Mouse (Mus musculus) left cerebral cortex, adult 9 months (tissue): ENCODE measurements at regions not wholly inside any gene's neighbourhood (a gene's known extent, or its start where the extent isn't known, plus 50 kb on each side); places are given as distances from the start of the nearest gene placed in this dataset.
A peak's percentile ranks its signal among the peaks of the same experiment; 100 is the strongest.

Source experiments
- DNase-seq, 2 experiments: peaks; one replicate each; pipeline ENCODE4 v3.0.0; 2022; ENCODE audit warnings: low spot score in 2 of 2

DNA sequence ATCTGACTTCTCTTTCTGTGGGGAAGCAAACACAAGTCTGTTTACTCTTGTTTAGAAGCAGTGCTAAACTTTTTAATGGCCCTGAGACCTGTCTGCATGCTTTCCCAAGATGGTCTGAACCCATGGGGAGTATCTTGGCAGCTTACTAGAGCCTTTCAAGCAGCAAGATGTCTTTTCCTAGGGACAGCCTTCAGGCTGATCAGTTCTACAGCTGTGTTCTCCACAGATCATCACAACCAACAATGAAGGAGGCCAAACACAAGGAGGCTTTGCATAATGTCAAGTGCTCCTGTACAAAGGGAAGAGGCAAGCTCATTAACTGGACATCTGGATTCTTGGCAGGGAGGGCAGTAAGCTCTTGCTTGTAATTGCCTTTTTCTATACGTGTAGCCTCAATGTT is 641.0 kb downstream of the Nedd1 start:
- DNase-seq = no peak

DNA sequence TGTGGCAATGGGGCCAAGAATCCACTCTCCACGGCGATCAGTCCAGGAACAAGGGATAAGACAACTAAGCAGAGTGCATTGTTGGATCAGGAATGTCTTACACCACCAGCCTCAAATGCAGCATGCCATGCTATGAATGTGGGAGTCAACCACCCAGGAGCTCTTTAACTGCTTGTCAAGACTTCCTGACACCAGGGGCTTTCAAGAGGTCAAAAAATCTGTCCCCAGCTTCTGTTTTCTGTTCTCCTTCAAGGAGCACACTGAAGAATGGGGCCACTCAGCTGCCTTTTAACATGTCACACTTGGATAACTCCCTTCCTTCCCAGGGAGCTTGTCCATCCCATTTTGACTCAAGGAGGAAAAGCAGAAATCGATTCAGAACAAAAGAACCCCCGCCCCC is 642.8 kb downstream of the Nedd1 start:
- DNase-seq = no peak

DNA sequence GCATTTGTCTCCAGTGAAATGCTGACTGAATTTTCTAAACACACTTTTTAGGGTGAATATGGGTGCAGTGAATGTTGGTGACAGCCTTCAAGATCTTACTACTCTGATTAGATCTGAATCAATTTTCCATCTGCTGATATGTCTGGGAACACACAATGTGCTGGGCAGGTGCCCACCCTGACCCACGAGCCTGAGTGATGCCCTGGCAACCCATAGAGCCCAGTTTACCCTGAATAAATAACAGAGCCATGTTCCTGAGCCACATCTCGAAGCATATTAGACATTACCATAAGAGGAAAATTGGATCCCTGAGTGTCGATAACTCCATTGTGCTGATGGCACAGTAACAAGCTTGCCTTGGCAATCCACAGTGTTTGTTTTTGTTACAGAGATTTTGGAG is 644.9 kb downstream of the Nedd1 start:
- no peak for DNase-seq

DNA sequence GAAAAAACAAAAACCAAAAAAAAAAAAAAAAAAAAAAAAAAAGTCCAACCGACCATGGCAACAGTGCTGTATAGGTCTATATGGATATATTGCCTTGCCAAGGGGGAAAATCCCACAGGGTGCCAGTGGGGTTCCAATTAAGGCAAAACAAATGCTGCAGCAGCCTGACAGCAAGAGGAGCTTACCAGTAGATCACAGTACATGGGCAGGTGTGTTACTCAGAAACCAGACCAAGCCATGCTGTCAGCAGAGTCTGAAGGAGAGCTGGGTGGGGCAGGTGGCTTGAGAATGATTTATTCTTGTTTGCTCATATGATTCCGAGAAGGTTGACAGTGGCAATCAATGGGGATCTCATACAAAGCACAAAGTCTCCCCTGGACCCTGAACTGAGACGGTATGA is 645.5 kb downstream of the Nedd1 start:
- DNase-seq = no peak

DNA sequence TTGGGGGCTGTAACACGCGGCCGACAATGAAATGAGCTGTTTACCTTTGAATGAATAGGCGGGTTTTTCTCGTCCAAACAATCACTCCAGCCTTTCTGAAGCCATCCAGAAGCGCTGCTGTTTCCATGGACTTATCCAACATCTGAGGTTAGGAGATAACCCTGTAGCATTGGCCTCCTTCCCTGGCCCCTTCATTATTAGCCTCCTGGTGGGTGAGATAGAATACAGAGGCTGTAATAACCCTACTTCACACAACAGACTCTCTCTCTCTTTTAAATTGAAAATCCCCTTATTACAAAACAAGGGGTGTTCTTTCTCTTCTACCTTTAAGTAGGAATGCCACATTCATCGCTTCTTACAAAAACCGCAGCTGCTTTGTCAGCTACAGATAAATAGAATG is 646.8 kb downstream of the Nedd1 start:
- no peak for DNase-seq

DNA sequence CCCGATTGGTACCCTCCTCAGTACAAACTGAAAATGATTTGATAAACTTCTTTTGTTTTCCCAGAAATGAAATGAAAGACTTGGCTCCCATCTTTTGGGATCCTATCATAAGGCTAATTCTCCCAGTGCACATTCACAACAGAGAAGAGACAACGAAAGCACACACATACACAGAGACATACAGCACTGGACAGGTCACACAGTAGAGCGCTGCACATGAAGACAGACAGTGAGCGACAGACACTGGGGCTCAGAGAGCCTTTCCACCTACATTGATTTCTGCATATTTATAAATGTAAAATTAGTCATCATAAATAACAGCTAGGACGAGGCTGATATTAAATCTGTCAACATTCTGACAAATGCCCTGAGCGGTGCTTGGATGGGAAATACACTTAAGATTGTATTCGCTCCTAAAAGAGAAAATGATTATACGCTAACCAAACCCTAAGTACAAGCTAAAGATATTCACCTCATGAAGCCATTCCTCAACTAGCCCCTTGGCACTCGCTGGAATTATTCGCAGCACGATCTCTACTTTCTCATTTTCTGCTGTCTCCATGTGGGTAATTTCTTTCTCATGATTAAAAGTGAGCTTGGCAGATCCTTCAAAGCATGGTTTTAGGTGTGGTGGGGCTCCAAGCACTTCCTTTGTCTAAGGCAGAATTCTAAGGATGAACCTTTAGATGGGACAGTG is 647.4 kb downstream of the Nedd1 start:
- no peak for DNase-seq

DNA sequence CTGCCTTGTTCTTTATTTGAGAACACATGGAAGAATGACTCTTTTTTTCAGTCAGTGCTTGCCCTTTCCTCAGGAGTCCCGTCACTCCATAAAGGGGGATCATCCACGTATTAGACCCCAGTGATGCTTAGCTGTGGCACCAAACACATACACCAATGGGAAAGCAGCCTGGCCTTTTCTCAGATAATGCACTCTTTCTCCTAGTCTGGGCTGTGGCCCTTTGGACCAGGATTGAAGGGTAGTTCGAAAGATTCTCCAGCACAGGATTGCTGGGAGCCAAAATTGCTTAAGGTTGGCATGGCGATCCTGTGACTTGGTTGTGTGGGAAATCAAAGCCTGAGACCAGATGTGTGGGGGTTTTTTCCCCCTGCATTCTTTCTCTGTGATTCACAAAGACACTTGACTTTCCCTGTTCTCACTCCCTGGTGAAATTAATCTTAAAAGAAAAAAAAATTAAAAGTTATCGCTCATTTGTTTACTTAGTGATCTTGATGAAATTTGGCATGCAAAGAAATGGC is 648.3 kb downstream of the Nedd1 start:
- DNase-seq = no peak

DNA sequence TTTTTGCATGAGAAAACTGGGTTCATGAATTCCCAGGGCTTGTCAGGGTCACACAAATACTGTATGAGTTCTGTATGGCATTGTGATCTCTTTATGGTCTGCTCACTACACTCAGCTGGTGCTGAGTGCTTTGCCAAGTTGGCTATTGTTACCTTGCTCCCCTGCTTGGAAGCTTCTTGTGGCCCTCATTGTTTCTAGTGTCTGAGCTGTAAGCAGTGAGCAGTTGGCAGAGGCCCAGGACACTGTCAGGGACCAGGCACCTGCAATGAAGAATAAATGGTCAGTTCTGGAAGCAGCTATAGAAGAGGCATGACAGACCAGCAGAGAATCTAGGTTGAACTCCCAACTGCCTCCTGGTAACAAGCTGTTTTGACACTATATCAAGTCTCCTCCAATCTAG is 677.4 kb downstream of the Nedd1 start:
- no peak for DNase-seq

DNA sequence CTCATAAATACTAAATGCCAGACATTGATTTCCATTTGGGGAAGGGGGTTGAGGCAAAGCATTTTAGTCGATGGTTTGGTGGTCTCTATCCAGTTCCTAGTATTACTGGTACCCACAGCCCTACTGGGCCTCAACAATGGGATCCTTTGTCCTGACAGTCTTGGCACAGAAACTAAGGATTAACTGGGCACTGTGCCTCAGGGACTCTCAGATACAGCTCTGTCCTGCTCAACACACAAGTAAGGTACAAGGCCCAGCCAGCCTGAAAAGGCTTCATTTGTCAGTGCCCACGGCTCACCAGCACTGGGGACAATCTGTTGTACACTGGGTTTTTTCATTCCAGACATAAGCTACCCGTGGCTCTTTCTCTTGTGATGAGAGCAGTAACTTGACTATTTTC is 686.0 kb downstream of the Nedd1 start:
- DNase-seq = peak; percentile 16 to 40

DNA sequence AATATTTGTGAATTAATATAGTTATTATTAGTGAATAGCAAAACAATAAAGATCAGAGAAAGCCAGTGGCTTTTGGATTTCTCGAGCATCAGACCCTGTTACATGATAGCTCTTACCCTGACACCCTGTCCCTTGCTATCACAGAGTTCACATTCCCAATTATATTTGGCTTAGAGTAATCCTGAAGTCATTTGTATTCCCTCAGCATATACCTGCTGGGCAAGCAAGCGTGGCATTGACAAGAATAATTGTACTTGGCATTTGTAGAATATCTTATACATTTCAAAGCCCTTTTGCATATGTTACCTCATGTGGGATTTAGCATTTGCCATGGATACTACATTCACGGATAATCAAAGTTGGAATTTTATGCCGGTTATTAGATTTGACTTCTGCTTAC is 692.0 kb downstream of the Nedd1 start:
- DNase-seq = no peak

DNA sequence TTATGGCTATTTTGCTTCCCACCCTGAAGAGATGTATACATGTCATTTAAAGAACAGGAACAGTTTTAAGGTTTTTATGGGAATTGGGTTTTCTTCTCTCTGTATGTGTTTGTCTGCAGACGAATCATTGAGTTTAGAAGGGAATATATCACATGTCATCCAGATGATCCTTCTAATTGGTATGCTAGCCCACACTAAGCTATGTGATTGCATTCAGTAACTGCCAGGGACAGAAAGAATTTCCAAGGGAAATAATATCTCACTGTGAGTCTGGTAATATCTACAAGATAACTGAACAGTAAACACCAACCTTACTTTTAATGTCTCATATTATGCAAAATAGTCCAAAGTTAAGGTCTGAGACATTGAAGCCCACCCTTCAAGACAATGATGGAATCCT is 698.0 kb downstream of the Nedd1 start:
- no peak for DNase-seq

DNA sequence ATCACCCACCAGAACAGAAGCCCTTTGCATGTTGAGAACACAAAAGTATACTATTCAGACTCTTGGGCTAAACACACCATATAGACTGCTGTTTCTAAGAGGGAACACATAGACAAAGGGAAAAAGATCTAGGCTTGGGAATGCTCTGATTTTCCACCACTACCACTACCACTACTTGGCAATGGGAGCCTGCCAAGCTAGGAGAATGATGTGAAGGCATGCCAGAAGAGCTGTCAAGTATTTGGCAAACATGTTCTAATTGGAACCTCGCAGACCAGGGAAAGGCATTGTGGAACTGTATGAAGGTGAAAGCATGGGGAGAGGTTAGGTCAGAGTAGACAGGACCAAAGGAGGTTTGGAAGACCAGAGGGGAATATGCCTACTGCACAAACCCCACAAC is 701.2 kb downstream of the Nedd1 start:
- no peak for DNase-seq

DNA sequence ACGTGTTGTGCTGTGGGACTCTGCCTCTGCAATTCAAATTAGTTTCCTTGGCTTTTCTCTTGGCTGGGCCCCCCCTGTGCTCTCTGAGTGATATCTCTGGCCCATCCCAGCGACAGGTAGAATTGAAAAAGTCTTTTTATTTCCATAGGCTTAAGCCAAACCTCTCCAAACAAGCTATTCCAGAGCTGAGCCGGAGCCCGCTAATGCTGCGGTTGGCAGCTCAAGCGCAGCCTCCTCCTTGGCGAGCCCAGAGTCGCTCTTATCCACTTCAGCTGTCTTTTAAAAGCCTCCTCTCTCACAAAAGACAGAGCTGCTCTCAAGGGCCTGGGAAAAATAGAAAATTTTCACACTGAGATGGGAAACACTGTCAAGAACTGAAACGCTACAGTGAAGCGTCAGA is 712.7 kb downstream of the Nedd1 start:
- no peak for DNase-seq

DNA sequence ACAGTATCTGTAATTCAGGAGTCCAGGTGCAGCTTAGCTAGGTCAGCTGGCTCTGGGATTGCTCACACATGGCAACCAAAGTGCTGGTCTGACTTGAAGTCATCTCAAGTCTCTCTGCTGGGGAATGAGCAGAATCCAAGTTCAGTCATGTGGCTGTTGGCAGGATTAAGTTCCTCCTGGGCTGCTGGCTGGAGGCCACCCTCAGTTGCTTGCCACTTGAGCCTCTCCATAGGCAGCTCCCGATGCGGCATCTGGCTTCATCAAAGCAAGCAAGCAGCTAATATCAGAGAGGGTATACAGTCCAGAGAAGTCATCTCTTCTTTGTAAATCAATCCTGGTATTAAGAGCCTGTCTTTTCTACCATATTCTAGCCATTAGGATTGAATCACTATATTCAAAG is 714.3 kb downstream of the Nedd1 start:
- DNase-seq = no peak

DNA sequence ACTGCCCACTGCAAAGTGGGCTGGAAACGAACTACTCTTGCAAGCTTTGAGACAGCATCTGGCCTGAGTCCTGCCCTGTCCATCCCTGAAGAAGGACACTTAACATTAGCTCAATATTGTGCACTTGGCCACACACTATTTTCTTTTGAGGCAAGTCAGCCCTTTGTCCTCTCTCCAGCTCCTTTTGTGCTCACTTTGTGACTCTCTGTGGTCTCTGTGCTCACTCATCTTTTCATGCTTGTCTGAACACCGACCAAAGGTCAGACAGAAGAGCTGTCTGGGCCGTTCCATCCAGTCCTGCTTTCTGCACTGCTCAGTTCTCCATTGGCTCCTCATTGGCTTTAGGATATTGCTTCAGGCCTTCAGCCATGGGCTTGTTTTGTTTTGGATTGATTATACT is 715.8 kb downstream of the Nedd1 start:
- DNase-seq = no peak

DNA sequence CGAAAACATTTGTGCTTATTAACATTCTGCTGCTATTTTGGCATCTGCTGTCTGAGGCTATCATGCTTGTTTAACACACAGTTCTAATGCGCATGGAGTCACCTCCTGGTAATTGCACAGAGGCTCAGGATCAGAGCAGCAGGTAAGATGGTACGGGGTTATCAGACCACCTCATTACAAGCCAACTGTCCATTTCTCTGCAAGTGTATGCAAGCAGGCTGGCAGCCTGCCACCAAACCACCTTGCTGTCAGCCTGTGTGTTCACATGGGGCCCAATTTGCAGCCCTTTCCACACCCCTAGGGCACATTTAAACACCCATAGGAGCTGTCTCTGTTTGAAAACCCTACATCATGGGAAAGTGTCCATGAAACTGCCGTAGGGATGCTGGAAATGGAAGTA is 731.2 kb downstream of the Nedd1 start:
- no peak for DNase-seq

DNA sequence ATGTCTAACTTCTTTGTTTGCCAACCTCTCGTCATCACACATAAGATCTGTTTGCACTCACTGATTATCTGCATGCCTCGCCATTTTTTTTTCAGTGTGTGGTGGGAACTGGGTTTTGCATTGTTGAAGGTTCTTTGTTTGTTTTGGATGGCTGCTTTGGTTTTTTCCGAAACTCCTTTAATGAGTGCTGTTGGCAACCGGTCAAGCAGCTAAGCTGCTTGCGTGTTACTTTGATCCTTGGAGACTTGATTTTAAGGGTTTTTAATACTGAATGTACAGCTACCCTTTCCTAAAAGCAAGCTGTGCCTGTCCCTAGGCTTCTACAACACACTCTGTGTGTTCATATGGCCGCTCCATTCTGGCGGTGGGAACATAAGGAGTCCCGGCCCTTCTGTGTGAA is 733.9 kb downstream of the Nedd1 start:
- DNase-seq = no peak

DNA sequence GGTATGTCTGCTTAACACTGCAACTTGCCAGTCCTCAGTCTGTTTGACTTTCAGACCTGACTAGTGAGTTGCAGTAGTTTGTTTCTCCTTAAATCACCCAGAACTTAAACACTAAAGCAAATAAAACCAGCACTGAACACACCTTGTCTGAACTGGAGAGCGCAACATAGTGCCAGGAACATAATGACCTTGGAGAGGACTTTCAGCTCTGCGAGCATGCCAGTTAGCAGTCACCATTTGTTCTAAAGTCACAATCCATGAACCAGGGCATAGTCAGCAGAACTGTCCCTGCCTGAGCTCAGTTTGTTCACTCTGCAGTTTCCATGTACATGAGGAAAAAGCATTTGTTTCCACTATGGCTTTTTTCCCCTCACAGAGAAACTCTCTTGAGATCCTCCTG is 742.4 kb downstream of the Nedd1 start:
- DNase-seq = no peak

DNA sequence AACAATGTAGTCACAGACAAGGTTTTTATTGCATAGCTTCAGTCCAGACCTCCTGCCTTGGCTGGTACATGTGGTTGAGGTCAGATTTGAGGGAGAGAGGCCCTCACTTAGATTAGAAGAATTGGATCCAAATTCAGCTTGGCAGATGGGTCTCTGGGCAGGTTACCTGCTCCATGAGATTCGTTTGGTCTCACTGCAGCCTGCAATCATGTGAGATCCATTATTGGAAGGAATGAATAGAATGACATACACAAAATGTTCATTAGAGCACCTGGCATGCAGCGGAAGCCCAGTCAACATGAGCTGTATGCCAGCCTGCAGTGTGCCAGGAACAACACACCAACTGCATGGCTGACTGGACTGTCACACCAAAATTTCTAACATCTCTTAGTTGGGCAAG is 750.3 kb downstream of the Nedd1 start:
- no peak for DNase-seq

DNA sequence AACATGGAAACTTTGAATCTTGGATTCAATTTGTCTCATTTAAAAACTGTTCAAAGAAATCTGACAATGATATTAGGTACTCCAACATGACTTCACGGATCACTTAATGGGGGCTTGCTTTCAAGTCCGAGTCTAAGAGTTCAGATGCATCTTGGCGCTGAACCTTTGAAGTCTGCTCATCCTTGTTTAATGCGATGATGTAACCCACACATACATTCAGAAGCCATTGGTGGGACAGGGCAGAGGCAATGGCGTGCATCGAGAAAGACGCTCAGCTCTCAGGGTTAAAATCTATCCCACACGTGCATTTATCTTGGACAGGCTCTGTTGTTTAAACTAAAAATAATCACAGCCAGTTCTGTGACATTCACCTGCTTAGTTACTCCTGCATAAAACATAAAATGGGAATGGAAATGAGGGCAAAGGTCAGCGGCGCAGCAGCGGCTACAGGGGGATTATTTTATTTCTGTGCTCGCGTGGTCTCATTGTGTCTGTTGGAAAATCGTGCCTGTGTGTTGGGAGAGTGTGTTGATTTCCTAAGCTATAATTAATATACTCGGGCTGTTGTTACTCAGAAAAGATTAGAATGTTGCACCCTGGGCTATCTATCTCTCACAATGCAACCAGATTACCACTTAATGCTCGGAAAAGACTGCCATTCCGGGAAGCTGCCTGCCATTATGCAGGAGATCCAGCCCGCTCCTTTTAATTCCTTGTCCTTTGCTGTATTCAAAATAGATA is 754.5 kb downstream of the Nedd1 start:
- no peak for DNase-seq

DNA sequence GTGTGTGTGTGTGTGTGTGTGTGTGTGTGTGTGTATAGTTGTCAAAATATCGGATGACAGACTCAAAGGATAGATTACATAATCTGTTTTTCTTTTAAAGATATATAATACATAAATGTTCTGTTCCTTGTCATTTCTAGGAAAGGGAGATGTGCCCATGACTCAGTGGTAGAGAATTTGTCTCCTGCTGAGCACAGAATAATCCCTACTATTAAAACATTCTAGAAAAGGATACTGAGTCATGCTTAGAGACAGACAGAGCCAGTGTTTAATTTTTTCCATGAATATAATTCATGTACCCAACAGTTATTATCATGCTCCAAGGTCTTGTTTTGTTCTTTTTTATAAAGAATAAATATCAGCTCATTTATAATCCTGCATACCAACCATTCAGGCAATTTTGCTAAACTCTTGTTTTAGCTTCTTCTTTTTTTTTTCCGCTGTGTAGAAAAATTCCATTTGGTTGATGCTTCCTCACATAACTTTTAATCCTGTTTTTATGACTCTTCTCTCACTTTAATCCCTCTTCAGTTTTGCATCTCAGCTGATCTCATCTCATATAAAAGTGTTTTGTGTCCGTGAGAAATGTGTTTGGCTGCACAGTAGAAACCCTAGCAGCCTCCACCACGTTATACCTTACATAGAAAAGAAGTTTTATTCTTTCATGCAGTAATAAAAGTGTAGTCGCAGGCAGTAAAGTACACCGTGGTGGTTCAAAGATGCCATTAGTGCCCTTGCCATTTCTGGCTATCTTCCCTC is 762.3 kb downstream of the Nedd1 start:
- DNase-seq = no peak

DNA sequence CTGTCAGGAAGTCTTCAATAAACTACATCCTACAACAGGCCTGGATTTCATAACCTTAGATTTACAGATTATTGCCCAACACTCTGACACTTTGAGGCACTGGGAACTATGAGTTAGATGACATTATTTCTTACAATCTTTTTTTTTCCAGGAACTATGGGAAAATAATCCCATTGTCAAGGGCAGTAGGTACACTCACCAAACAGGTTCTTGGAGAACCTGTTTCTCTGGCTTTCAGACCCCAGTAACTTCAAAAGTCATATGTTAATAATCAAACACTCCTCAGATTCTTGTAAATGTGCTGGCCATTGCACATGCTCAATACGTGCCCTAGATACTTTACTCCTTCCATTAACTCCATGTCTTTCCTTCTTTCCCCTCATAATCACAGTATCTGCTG is 769.1 kb downstream of the Nedd1 start:
- DNase-seq = no peak

DNA sequence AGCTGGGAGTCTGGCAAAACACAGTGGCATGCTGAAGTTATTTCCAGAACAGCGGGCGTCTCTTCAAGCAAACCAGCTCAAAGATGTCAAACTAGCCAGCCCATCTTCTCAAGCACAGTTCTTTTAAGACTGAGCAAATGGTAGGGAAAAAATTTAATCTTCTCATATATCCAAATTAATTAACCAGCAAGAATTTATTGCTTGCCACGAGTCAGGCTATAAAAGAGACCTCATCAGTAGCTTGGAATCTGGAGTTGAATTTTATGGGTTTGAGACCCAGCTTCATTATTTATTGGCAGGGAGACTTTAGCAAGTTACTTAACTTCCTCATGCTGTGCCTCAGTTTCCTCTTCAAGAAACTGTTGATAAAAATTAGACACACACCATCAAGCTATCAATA is 742.5 kb upstream of the Tmpo start:
- no peak for DNase-seq
